In genomic region chr11:36056525-36056924, GRCm38 (mm10) we compare ENCODE assay signal across 32 mouse cellular contexts.
DNase-seq lines count a peak whose midpoint lies in the region; ATAC-seq lines count a peak whose summit lies in the region.
"Had no signal": no experiment of that assay in that cellular context is flagged by ENCODE, and none has a peak within 500 bp of the region (broad histone marks: within the 10 kb centered on the region; RNA-seq: fewer than 3 reads in every experiment).

No protein-coding gene starts in this region.

- H3K4me3 ChIP-seq in hindbrain, embryonic 13.5 days = no peak overlapping the region
- H3K4me3 ChIP-seq in hindbrain, embryonic 11.5 days (ENCODE audit: low read depth, low read length) = no peak overlapping the region
- no peak overlapping the region for H3K4me3 ChIP-seq in neural tube, embryonic 13.5 days
- no peak overlapping the region for H3K4me3 ChIP-seq in neural tube, embryonic 15.5 days (replicated peaks)
- H3K4me3 ChIP-seq: embryonic facial prominence, embryonic 12.5 days; forebrain, embryonic 15.5 days; gastrocnemius, adult 2 months; hindbrain, embryonic 10.5 days; intestine, embryonic 15.5 days; layer of hippocampus, adult 2 months; limb, embryonic 10.5 days; limb, embryonic 15.5 days; liver, embryonic 13.5 days had no signal

- H3K9ac ChIP-seq in hindbrain, embryonic 13.5 days = no peak overlapping the region
- no peak overlapping the region for H3K9ac ChIP-seq in hindbrain, embryonic 11.5 days (ENCODE audit: low read depth, low read length)
- no peak overlapping the region for H3K9ac ChIP-seq in neural tube, embryonic 13.5 days
- H3K9ac ChIP-seq in neural tube, embryonic 15.5 days (replicated peaks) = no peak overlapping the region
- H3K9ac ChIP-seq: embryonic facial prominence, embryonic 12.5 days; forebrain, embryonic 15.5 days; intestine, embryonic 15.5 days; limb, embryonic 15.5 days; liver, embryonic 13.5 days had no signal

- H3K36me3 ChIP-seq in hindbrain, embryonic 13.5 days = peaks cover 7% of the 10 kb centered on the region; the same call in 1 of the 2 replicates
- no peaks in the 10 kb centered on the region for H3K36me3 ChIP-seq in hindbrain, embryonic 11.5 days (ENCODE audit: control insufficient read depth, insufficient read depth, low read length)
- no peaks in the 10 kb centered on the region for H3K36me3 ChIP-seq in neural tube, embryonic 13.5 days
- H3K36me3 ChIP-seq in neural tube, embryonic 15.5 days = peaks cover 4% of the 10 kb centered on the region; the same call in 1 of the 2 replicates
- H3K36me3 ChIP-seq: embryonic facial prominence, embryonic 12.5 days; forebrain, embryonic 15.5 days; G1E; hindbrain, embryonic 10.5 days; intestine, embryonic 15.5 days; limb, embryonic 10.5 days; limb, embryonic 15.5 days; liver, embryonic 13.5 days had no signal

- H3K4me2 ChIP-seq in hindbrain, embryonic 13.5 days = no peak overlapping the region
- H3K4me2 ChIP-seq in hindbrain, embryonic 11.5 days (replicated peaks; ENCODE audit: low read depth, low read length) = no peak overlapping the region
- H3K4me2 ChIP-seq in neural tube, embryonic 13.5 days = no peak overlapping the region
- no peak overlapping the region for H3K4me2 ChIP-seq in neural tube, embryonic 15.5 days
- H3K4me2 ChIP-seq: embryonic facial prominence, embryonic 12.5 days; forebrain, embryonic 15.5 days; intestine, embryonic 15.5 days; limb, embryonic 15.5 days; liver, embryonic 13.5 days had no signal

- H3K27me3 ChIP-seq in hindbrain, embryonic 13.5 days = no peaks in the 10 kb centered on the region
- no peaks in the 10 kb centered on the region for H3K27me3 ChIP-seq in hindbrain, embryonic 11.5 days (ENCODE audit: control insufficient read depth, insufficient read depth, low read length)
- H3K27me3 ChIP-seq in neural tube, embryonic 13.5 days = no peaks in the 10 kb centered on the region
- H3K27me3 ChIP-seq in neural tube, embryonic 15.5 days (replicated peaks) = no peaks in the 10 kb centered on the region
- H3K27me3 ChIP-seq: embryonic facial prominence, embryonic 12.5 days; forebrain, embryonic 15.5 days; intestine, embryonic 15.5 days; limb, embryonic 15.5 days; liver, embryonic 13.5 days had no signal

- H3K27ac ChIP-seq in hindbrain, embryonic 13.5 days = peak overlapping the region; percentile 44; the same call in 1 of the 2 replicates
- H3K27ac ChIP-seq in hindbrain, embryonic 11.5 days (ENCODE audit: low read depth, low read length) = no peak overlapping the region
- 0 out of 2 replicates have a peak overlapping the region, but pooled peaks have one; percentile 14 for H3K27ac ChIP-seq in neural tube, embryonic 13.5 days (replicated peaks)
- H3K27ac ChIP-seq in neural tube, embryonic 15.5 days (replicated peaks) = no peak overlapping the region
- H3K27ac ChIP-seq: embryonic facial prominence, embryonic 12.5 days; forebrain, embryonic 15.5 days; gastrocnemius, adult 2 months; hindbrain, embryonic 10.5 days; hindbrain, postnatal 0 days; intestine, embryonic 15.5 days; layer of hippocampus, adult 2 months; limb, embryonic 10.5 days; limb, embryonic 15.5 days; liver, embryonic 13.5 days; macrophage had no signal

- H3K4me1 ChIP-seq in hindbrain, embryonic 13.5 days (replicated peaks) = peaks cover 12% of the 10 kb centered on the region
- no peaks in the 10 kb centered on the region; the same call in 1 of the 2 replicates for H3K4me1 ChIP-seq in hindbrain, embryonic 11.5 days (replicated peaks; ENCODE audit: control insufficient read depth, insufficient read depth, low read length)
- H3K4me1 ChIP-seq in neural tube, embryonic 13.5 days (replicated peaks) = peaks cover 11% of the 10 kb centered on the region
- H3K4me1 ChIP-seq in neural tube, embryonic 15.5 days = no peaks in the 10 kb centered on the region
- H3K4me1 ChIP-seq: embryonic facial prominence, embryonic 12.5 days; intestine, embryonic 15.5 days; limb, embryonic 10.5 days; limb, embryonic 15.5 days; liver, embryonic 13.5 days had no signal

- intact Hi-C loops in heart, postnatal 25 days (cut with DNase I) = no loop called here

- 85% methylated on average over 11 of the region's 11 CpGs for WGBS in hindbrain, embryonic 13.5 days
- 88% methylated on average over 11 of the region's 11 CpGs for WGBS in hindbrain, embryonic 11.5 days
- WGBS in neural tube, embryonic 13.5 days = 96% methylated on average over 11 of the region's 11 CpGs
- 93% methylated on average over 11 of the region's 11 CpGs for WGBS in neural tube, embryonic 15.5 days

- H3K9me3 ChIP-seq in hindbrain, embryonic 13.5 days = no peaks in the 10 kb centered on the region
- H3K9me3 ChIP-seq in hindbrain, embryonic 11.5 days (ENCODE audit: control insufficient read depth, low read length) = no peaks in the 10 kb centered on the region
- no peaks in the 10 kb centered on the region for H3K9me3 ChIP-seq in neural tube, embryonic 13.5 days
- no peaks in the 10 kb centered on the region for H3K9me3 ChIP-seq in neural tube, embryonic 15.5 days (replicated peaks)
- H3K9me3 ChIP-seq: embryonic facial prominence, embryonic 12.5 days; forebrain, embryonic 15.5 days; hindbrain, embryonic 10.5 days; intestine, embryonic 15.5 days; limb, embryonic 10.5 days; limb, embryonic 15.5 days; liver, embryonic 13.5 days had no signal

- ATAC-seq in hindbrain, embryonic 13.5 days (ENCODE audit: low FRiP score) = no peak
- ATAC-seq in hindbrain, embryonic 11.5 days (ENCODE audit: low FRiP score) = no peak
- no peak for ATAC-seq in neural tube, embryonic 13.5 days (ENCODE audit: low read depth)
- no peak for ATAC-seq in neural tube, embryonic 15.5 days (ENCODE audit: low FRiP score)
- ATAC-seq: forebrain, embryonic 15.5 days; hindbrain, postnatal 0 days; intestine, embryonic 15.5 days; Patski had no signal

- DNase-seq in heart, adult 18-20 months = peak; percentile 11 to 38
- DNase-seq in heart, postnatal 25 days (ENCODE audit: low spot score) = no peak
- DNase-seq in hindbrain, embryonic 11.5 days (ENCODE audit: low spot score) = no peak
- peak; percentile 62 for DNase-seq in heart, postnatal 4 days
- DNase-seq in spleen, adult 12 weeks (ENCODE audit: low spot score) = no peak
- DNase-seq: adrenal gland, postnatal 10 days; cerebellum, adult 11 months; cerebellum, adult 9-10 months; cerebellum, postnatal 36 days; gastrocnemius, adult 2 months; kidney, adult 2 months; kidney, postnatal 36 days; liver, embryonic 13.5 days; lung, adult 18-20 months; midbrain, embryonic 14.5 days; right cerebral cortex, postnatal 4 days; thymus, adult 2 months; thymus, postnatal 36 days had no signal

Comparison
In these comparisons a context has a peak if more than half of its experiments do, and no peak if none do; other contexts are left out.
1. DNase-seq: peak in heart, adult 18-20 months (2 of 2) and heart, postnatal 4 days (single experiment); none in heart, postnatal 25 days (single experiment), hindbrain, embryonic 11.5 days (single experiment) and spleen, adult 12 weeks (single experiment).
2. H3K27ac ChIP-seq: peak in hindbrain, embryonic 13.5 days (single experiment) and neural tube, embryonic 13.5 days (single experiment); none in hindbrain, embryonic 11.5 days (single experiment) and neural tube, embryonic 15.5 days (single experiment).